Mouse (Mus musculus) hindbrain, postnatal 0 days (tissue): ENCODE measurements around the gene Ywhag. TPM values are rescaled to one million over a fixed set of nuclear protein-coding genes. Genes with fewer than 3 reads are reported as not detected.
A peak's percentile ranks its signal among the peaks of the same experiment; 100 is the strongest.

Experiments
- ATAC-seq: fragments of 200-750 bp; cut with Nextera tagmentation; 2 replicates; pipeline ENCODE4 v1.8.0; 2017; ENCODE audit warnings: mild to moderate bottlenecking, moderate TSS enrichment, moderate library complexity
- DNase-seq: peaks from one replicate; pipeline ENCODE4 v3.0.0-alpha.2; 2015; ENCODE audit warnings: low spot score
- H3K27ac ChIP-seq: fragments of 300-500 bp; sonication (generic); 2 replicates; pipeline ENCODE4 v1.5.1; 2014; ENCODE audit warnings: mild to moderate bottlenecking
- H3K27me3 ChIP-seq: fragments of 300-500 bp; sonication (generic); 2 replicates; pipeline ENCODE4 v1.6.1; 2014; ENCODE audit warnings: low read length, mixed read lengths; ENCODE audit not compliant: insufficient read depth
- H3K36me3 ChIP-seq: fragments of 300-500 bp; sonication (generic); 2 replicates; pipeline ENCODE4 v1.6.1; 2014; ENCODE audit warnings: low read length, mixed read lengths; ENCODE audit not compliant: insufficient read depth
- H3K4me1 ChIP-seq: fragments of 300-500 bp; sonication (generic); 2 replicates; pipeline ENCODE4 v1.6.1; 2014; ENCODE audit warnings: antibody characterized with exemption, low read length, mixed read lengths; ENCODE audit not compliant: insufficient read depth
- H3K4me2 ChIP-seq: fragments of 300-500 bp; sonication (generic); 2 replicates; pipeline ENCODE4 v1.6.1; 2014; ENCODE audit warnings: low read depth, mild to moderate bottlenecking, low read length, moderate library complexity, mixed read lengths
- H3K4me3 ChIP-seq: fragments of 300-500 bp; sonication (generic); 2 replicates; pipeline ENCODE4 v1.5.1; 2014; ENCODE audit warnings: low read length
- H3K9ac ChIP-seq: fragments of 300-500 bp; sonication (generic); replicated peaks from 2 replicates; pipeline ENCODE4 v1.6.1; 2014; ENCODE audit warnings: mild to moderate bottlenecking, low read length, moderate library complexity, mixed read lengths
- H3K9me3 ChIP-seq: fragments of 300-500 bp; sonication (generic); 2 replicates; pipeline ENCODE4 v1.6.1; 2016; ENCODE audit warnings: low read length, mixed read lengths
- CTCF ChIP-seq: IDR thresholded peaks from 2 replicates; pipeline ENCODE4 v1.5.1; 2016; ENCODE audit warnings: antibody characterized with exemption, control low read depth, low read depth
- WGBS: fragments of 180-500 bp; shearing (Covaris S2); extraction: QIAGEN DNeasy Blood & Tissue Kit; methylation state at CpG from one replicate; pipeline ENCODE4 v1.1.7; 2014; 5-methylcytosine and 5-hydroxymethylcytosine counted together
- polyA plus RNA-seq: library from polyadenylated mRNA; unstranded; fragments of >200 nt; fragmentation: Nextera tagmentation; extraction: Ambion mirVana; gene quantifications from 2 replicates; pipeline ENCODE4 v1.2.1, GENCODE M21; 2015
- total RNA-seq: library from RNA; depleted of rRNA; stranded (reverse); fragments of >200 nt; gene quantifications from 2 replicates; pipeline ENCODE4 v1.2.3, GENCODE M21; 2014; rRNA removed

Ywhag gene
- total RNA-seq, result 334 and 336 TPM in 2 replicates
- polyA plus RNA-seq, result 734 and 782 TPM in 2 replicates

GRCm38 (mm10) chr5:135934481-135935175, at the start of gene Ywhag:
Gene Ywhag (minus strand): TSS chr5:135934616.
- Histone ChIP-seq H3K4me3 (peak within 1 kb of the TSS; percentile 49), H3K36me3 (peaks cover 16% of the 10 kb centered on the region; the same call in 1 of the 2 replicates), H3K9me3 (no peaks in the 10 kb centered on the region), H3K4me2 (peak within 1 kb of the TSS; percentile 54), H3K4me1 (peaks cover 16% of the 10 kb centered on the region), H3K27me3 (no peaks in the 10 kb centered on the region), H3K9ac (peak within 1 kb of the TSS; percentile 75), H3K27ac (peak within 1 kb of the TSS; percentile 98)
- 1% methylated on average over 41 of the region's 48 CpGs for WGBS
- DNase-seq (peak; percentile 98), ATAC-seq (peak; percentile 94)
- peak; percentile 74 for TF ChIP-seq CTCF

- Histone ChIP-seq H3K27me3 (no peaks in the 10 kb centered on the region), H3K4me3 (no peak overlapping the region), H3K9me3 (no peaks in the 10 kb centered on the region), H3K4me1 (no peaks in the 10 kb centered on the region), H3K36me3 (no peaks in the 10 kb centered on the region), H3K27ac (no peak overlapping the region), H3K4me2 (no peak overlapping the region), H3K9ac (no peak overlapping the region)
- ATAC-seq (peak; percentile 47), DNase-seq (peak; percentile 78)
- peak; percentile 87 for TF ChIP-seq CTCF
- WGBS, result 38% methylated on average over 6 of the region's 6 CpGs
Observed at GRCm38 (mm10) chr5:135982398-135982797, 48.0 kb upstream of the Ywhag start.

GRCm38 (mm10) chr5:135979904-135980303, 45.5 kb upstream of the Ywhag start, which contains the start of gene Zp3:
Gene Zp3 (plus strand): TSS chr5:135980099.
- no peak within 1 kb of the TSS for H3K4me2 ChIP-seq
- ATAC-seq, result no peak
- WGBS, result 78% methylated on average over 8 of the region's 8 CpGs

GRCm38 (mm10) chr5:135979381-135979780, 45.0 kb upstream of the Ywhag start:
- Histone ChIP-seq H3K4me2 (no peak overlapping the region), H3K27ac (no peak overlapping the region), H3K9me3 (no peaks in the 10 kb centered on the region), H3K9ac (no peak overlapping the region), H3K4me3 (no peak overlapping the region), H3K36me3 (no peaks in the 10 kb centered on the region), H3K4me1 (no peaks in the 10 kb centered on the region), H3K27me3 (no peaks in the 10 kb centered on the region)
- WGBS, result 76% methylated on average over 5 of the region's 5 CpGs
- ATAC-seq (no peak), DNase-seq (no peak)
- TF ChIP-seq CTCF, result no peak

More at GRCm38 (mm10) chr5:135979904-135980303, 45.5 kb upstream of the Ywhag start, which contains the start of gene Zp3:
- Histone ChIP-seq H3K27ac (no peak within 1 kb of the TSS), H3K9ac (no peak within 1 kb of the TSS), H3K4me1 (no peaks in the 10 kb centered on the region), H3K4me3 (no peak within 1 kb of the TSS), H3K36me3 (no peaks in the 10 kb centered on the region), H3K27me3 (no peaks in the 10 kb centered on the region), H3K9me3 (no peaks in the 10 kb centered on the region)
- no peak for TF ChIP-seq CTCF
- no peak for DNase-seq

GRCm38 (mm10) chr5:135975893-135976668, 41.7 kb upstream of the Ywhag start:
- no peaks in the 10 kb centered on the region for H3K4me1 ChIP-seq
- no peaks in the 10 kb centered on the region for H3K36me3 ChIP-seq
- H3K27ac ChIP-seq, result no peak overlapping the region
- H3K9me3 ChIP-seq, result no peaks in the 10 kb centered on the region
- no peak for ATAC-seq
- H3K27me3 ChIP-seq, result no peaks in the 10 kb centered on the region
- DNase-seq, result no peak
- no peak overlapping the region for H3K9ac ChIP-seq
- no peak for TF ChIP-seq CTCF
- WGBS, result 89% methylated on average over 8 of the region's 8 CpGs
- H3K4me2 ChIP-seq, result no peak overlapping the region
- no peak overlapping the region for H3K4me3 ChIP-seq

GRCm38 (mm10) chr5:135974365-135974764, 39.9 kb upstream of the Ywhag start, which contains the start of gene Ssc4d:
Gene Ssc4d (minus strand): TSS chr5:135974531.
- no peaks in the 10 kb centered on the region for H3K4me1 ChIP-seq
- no peak within 1 kb of the TSS for H3K9ac ChIP-seq
- no peaks in the 10 kb centered on the region for H3K27me3 ChIP-seq
- no peak within 1 kb of the TSS for H3K27ac ChIP-seq
- 24% methylated on average over 9 of the region's 9 CpGs for WGBS
- H3K36me3 ChIP-seq, result no peaks in the 10 kb centered on the region
- H3K9me3 ChIP-seq, result no peaks in the 10 kb centered on the region
- no peak for DNase-seq
- TF ChIP-seq CTCF, result no peak
- H3K4me3 ChIP-seq, result no peak within 1 kb of the TSS
- H3K4me2 ChIP-seq, result no peak within 1 kb of the TSS
- ATAC-seq, result no peak
